Mouse (Mus musculus) neural tube, embryonic 14.5 days (tissue): ENCODE measurements around the gene Dpf3. TPM values are rescaled to one million over a fixed set of nuclear protein-coding genes. Genes with fewer than 3 reads are reported as not detected.

Source experiments
- ATAC-seq: fragments of 200-750 bp; cut with Nextera tagmentation; 2 replicates; pipeline ENCODE4 v1.8.0; 2017; ENCODE audit warnings: low read depth, mild to moderate bottlenecking, moderate TSS enrichment, moderate library complexity
- H3K27ac ChIP-seq: fragments of 300-500 bp; sonication (generic); 2 replicates; pipeline ENCODE4 v1.5.1; 2014; ENCODE audit warnings: low read depth, mild to moderate bottlenecking, control low read depth, low read length, moderate library complexity, mixed read lengths
- H3K27me3 ChIP-seq: fragments of 300-500 bp; sonication (generic); 2 replicates; pipeline ENCODE4 v1.6.1; 2014; ENCODE audit warnings: low read length; ENCODE audit not compliant: control insufficient read depth, insufficient read depth
- H3K36me3 ChIP-seq: fragments of 300-500 bp; sonication (generic); 2 replicates; pipeline ENCODE4 v1.6.1; 2014; ENCODE audit warnings: low read length, mixed read lengths; ENCODE audit not compliant: control insufficient read depth, insufficient read depth
- H3K4me1 ChIP-seq: fragments of 300-500 bp; sonication (generic); 2 replicates; pipeline ENCODE4 v1.6.1; 2014; ENCODE audit warnings: low read length; ENCODE audit not compliant: control insufficient read depth, insufficient read depth
- H3K4me2 ChIP-seq: fragments of 300-500 bp; sonication (generic); 2 replicates; pipeline ENCODE4 v1.6.1; 2014; ENCODE audit warnings: mild to moderate bottlenecking, low read depth, low read length, control low read depth
- H3K4me3 ChIP-seq: fragments of 300-500 bp; sonication (generic); 2 replicates; pipeline ENCODE4 v1.5.1; 2014; ENCODE audit warnings: low read depth, low read length, control low read depth, mixed read lengths
- H3K9ac ChIP-seq: fragments of 300-500 bp; sonication (generic); replicated peaks from 2 replicates; pipeline ENCODE4 v1.6.1; 2014; ENCODE audit warnings: low read depth, mild to moderate bottlenecking, control low read depth, low read length, mixed read lengths
- H3K9me3 ChIP-seq: fragments of 300-500 bp; sonication (generic); 2 replicates; pipeline ENCODE4 v1.6.1; 2016; ENCODE audit warnings: low read length; ENCODE audit not compliant: control insufficient read depth
- WGBS: fragments of 180-500 bp; shearing (Covaris S2); extraction: QIAGEN DNeasy Blood & Tissue Kit; methylation state at CpG from one replicate; pipeline ENCODE4 v1.1.7; 2014; 5-methylcytosine and 5-hydroxymethylcytosine counted together
- polyA plus RNA-seq: library from polyadenylated mRNA; unstranded; fragments of >200 nt; fragmentation: Nextera tagmentation; extraction: Ambion mirVana; gene quantifications from 2 replicates; pipeline ENCODE4 v1.2.1, GENCODE M21; 2014

Dpf3 gene
- polyA plus RNA-seq, 1 experiment from 2014 or later = 29.2 TPM

GRCm38 (mm10) chr12:83494196-83494595 lies 6.7 kb upstream of the Dpf3 start:
- no peaks in the 10 kb centered on the region for H3K36me3 ChIP-seq
- H3K4me3 ChIP-seq = no peak overlapping the region
- no peak overlapping the region for H3K9ac ChIP-seq
- H3K4me2 ChIP-seq = no peak overlapping the region
- H3K9me3 ChIP-seq = no peaks in the 10 kb centered on the region
- no peaks in the 10 kb centered on the region for H3K4me1 ChIP-seq
- ATAC-seq = no peak
- WGBS = 93% methylated on average over 9 of the region's 9 CpGs
- H3K27ac ChIP-seq = no peak overlapping the region
- H3K27me3 ChIP-seq = no peaks in the 10 kb centered on the region

GRCm38 (mm10) chr12:83492808-83493207 lies 5.3 kb upstream of the Dpf3 start:
- no peak for ATAC-seq
- Histone ChIP-seq H3K27me3 (no peaks in the 10 kb centered on the region), H3K36me3 (no peaks in the 10 kb centered on the region), H3K9me3 (no peaks in the 10 kb centered on the region), H3K4me1 (peaks cover 11% of the 10 kb centered on the region; the same call in 1 of the 2 replicates), H3K4me2 (no peak overlapping the region), H3K27ac (no peak overlapping the region), H3K9ac (no peak overlapping the region), H3K4me3 (no peak overlapping the region)
- WGBS = 84% methylated on average over 3 of the region's 3 CpGs

GRCm38 (mm10) chr12:83491609-83492008 lies 4.1 kb upstream of the Dpf3 start:
- Histone ChIP-seq H3K9me3 (no peaks in the 10 kb centered on the region), H3K27ac (no peak overlapping the region), H3K4me3 (no peak overlapping the region), H3K36me3 (no peaks in the 10 kb centered on the region), H3K4me1 (peaks cover 11% of the 10 kb centered on the region; the same call in 1 of the 2 replicates), H3K27me3 (no peaks in the 10 kb centered on the region), H3K4me2 (no peak overlapping the region), H3K9ac (no peak overlapping the region)
- ATAC-seq = no peak
- WGBS = 35% methylated on average over 1 of the region's 1 CpGs

- Histone ChIP-seq H3K9me3 (no peaks in the 10 kb centered on the region), H3K36me3 (no peaks in the 10 kb centered on the region), H3K27me3 (no peaks in the 10 kb centered on the region), H3K9ac (no peak overlapping the region), H3K27ac (no peak overlapping the region), H3K4me1 (peaks cover 17% of the 10 kb centered on the region; the same call in 1 of the 2 replicates), H3K4me3 (no peak overlapping the region), H3K4me2 (no peak overlapping the region)
- ATAC-seq = no peak
- 42% methylated on average over 2 of the region's 2 CpGs for WGBS
These were observed 2.2 kb upstream of the Dpf3 start for GRCm38 (mm10) chr12:83489748-83490147.

- Histone ChIP-seq H3K9ac (peak overlapping the region; percentile 28; the same call in 1 of the 2 replicates), H3K27ac (no peak overlapping the region), H3K4me1 (peaks cover 22% of the 10 kb centered on the region; the same call in 1 of the 2 replicates), H3K4me2 (peak overlapping the region; percentile 98), H3K27me3 (no peaks in the 10 kb centered on the region), H3K4me3 (peak overlapping the region; percentile 78), H3K9me3 (no peaks in the 10 kb centered on the region), H3K36me3 (no peaks in the 10 kb centered on the region)
- no peak for ATAC-seq
- WGBS = under 1% methylated on average over 29 of the region's 29 CpGs
These were observed 860 bp upstream of the Dpf3 start for GRCm38 (mm10) chr12:83488211-83488941.

GRCm38 (mm10) chr12:83486671-83487461 lies 650 bp downstream of the Dpf3 start:
- under 1% methylated on average over 65 of the region's 73 CpGs for WGBS
- no peaks in the 10 kb centered on the region for H3K9me3 ChIP-seq
- H3K4me1 ChIP-seq = peaks cover 22% of the 10 kb centered on the region; the same call in 1 of the 2 replicates
- H3K4me2 ChIP-seq = peak overlapping the region; percentile 98
- peak overlapping the region; percentile 85 for H3K27ac ChIP-seq
- H3K27me3 ChIP-seq = no peaks in the 10 kb centered on the region
- peak overlapping the region; percentile 68 for H3K9ac ChIP-seq
- ATAC-seq = peak; percentile 77
- peak overlapping the region; percentile 78 for H3K4me3 ChIP-seq
- H3K36me3 ChIP-seq = no peaks in the 10 kb centered on the region

- ATAC-seq = no peak
- H3K4me2 ChIP-seq = peak overlapping the region; percentile 98
- H3K27me3 ChIP-seq = no peaks in the 10 kb centered on the region
- no peaks in the 10 kb centered on the region for H3K36me3 ChIP-seq
- H3K9me3 ChIP-seq = no peaks in the 10 kb centered on the region
- peak overlapping the region; percentile 68 for H3K9ac ChIP-seq
- H3K4me3 ChIP-seq = peak overlapping the region; percentile 78
- under 1% methylated on average over 53 of the region's 53 CpGs for WGBS
- peak overlapping the region; percentile 85 for H3K27ac ChIP-seq
- peaks cover 22% of the 10 kb centered on the region; the same call in 1 of the 2 replicates for H3K4me1 ChIP-seq
These were observed 1.4 kb downstream of the Dpf3 start for GRCm38 (mm10) chr12:83485911-83486670.

GRCm38 (mm10) chr12:83484855-83485745 lies 2.4 kb downstream of the Dpf3 start:
- Histone ChIP-seq H3K36me3 (no peaks in the 10 kb centered on the region), H3K4me2 (peak overlapping the region; percentile 98), H3K9me3 (no peaks in the 10 kb centered on the region), H3K27ac (no peak overlapping the region; the same call in 1 of the 2 replicates), H3K9ac (peak overlapping the region; percentile 68), H3K4me3 (peak overlapping the region; percentile 78), H3K4me1 (peaks cover 22% of the 10 kb centered on the region; the same call in 1 of the 2 replicates), H3K27me3 (no peaks in the 10 kb centered on the region)
- no peak for ATAC-seq
- under 1% methylated on average over 24 of the region's 24 CpGs for WGBS
